Mouse (Mus musculus) embryo, embryonic 11 days (tissue): ENCODE data around the gene Fau.
A peak's percentile ranks its signal among the peaks of the same experiment; 100 is the strongest.

ENCODE experiments used
- DNase-seq: peaks from one replicate; pipeline ENCODE4 v3.0.0-alpha.2; 2015

Fau gene

DNA sequence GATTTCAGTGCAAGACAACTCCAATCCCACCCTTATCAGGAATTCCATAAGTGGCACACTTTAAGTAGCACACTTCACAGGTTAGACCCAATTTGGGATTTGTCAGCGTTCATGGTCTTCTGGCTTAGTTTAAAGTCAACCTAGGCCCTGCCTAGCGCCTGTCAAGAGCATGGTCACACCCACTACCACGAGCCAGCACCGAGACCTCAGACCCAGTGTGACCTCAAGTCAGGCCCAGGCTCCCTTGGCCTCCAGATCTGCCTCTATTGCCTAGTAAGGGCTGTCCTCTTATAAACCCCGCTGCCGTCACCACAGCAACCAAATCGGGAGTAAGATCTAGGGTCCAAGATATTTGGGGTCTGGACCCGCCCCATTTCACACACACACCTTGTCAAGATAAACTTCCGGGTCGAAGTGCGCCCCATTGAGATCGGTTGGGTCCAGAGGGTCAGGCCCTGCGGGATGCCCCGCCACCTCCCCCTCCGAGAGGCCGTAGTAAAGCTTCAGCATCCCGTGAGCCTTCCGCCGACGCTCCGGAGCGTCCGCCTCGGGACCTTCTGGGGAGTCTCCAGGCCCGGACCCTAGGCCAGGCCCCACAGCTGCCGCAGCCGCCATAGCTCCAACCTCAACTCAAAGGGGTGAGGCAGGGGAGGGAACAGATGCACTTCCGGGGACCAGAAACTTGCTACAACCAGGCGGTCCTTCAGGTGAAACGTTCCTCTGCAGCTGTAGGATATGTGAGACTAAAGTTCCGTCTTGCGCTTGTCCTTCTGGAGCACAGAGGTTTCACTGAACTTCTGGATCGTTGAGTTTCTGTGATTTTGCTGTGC lies 19.1 kb downstream of the Fau start, which contains the start of gene Vps51:
TSS of gene Vps51 (minus strand) at position 668 of the 830 bp plus-strand sequence.
- DNase-seq = peak; percentile 92

DNA sequence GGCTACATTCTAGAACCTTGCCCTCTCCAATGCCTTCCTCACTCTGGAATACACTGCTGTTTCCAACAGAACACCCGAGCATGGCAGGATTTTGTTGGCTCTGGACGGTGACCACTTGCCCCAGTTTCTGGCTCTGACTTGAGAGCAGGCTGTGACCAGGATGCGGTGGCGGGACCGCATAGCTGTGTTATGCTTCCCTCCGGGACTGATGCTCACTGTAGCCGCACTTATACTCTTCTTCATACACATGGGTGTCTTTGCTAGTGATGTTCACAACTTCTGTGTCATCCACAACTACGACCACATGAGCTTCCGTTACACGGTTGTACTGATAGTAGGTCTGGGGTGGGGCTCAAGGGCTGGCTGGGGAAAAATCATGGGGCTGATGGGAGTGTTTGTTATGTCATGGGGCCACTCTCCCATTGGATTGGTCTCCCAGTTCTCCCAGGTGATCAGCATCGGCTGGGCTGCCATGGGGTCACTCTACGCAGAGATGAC lies 22.4 kb downstream of the Fau start, which contains the start of gene Tmem262:
TSS of gene Tmem262 (plus strand) at position 51 of the 498 bp plus-strand sequence.
- DNase-seq = no peak

DNA sequence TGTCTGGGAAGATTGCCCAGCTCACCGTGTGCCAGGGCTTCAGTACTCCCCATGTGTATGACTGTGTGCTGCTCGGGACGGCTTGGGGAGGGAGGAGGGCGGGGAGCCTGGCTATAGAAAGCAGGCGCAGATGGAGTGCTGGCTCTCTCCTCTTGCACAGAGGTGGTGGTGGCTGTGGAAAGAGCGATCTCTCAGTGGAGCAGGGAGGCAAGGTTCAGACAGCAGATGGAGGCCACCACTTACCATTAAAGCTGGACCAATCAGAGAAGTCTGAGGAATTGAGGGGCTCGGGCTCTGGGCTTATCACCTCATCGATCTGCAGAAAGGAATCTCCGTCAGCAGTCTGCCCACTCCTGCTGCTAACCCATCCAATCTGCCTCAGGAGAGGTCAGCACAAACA lies 24.5 kb downstream of the Fau start, which contains the start of gene Gm28374:
TSS of gene Gm28374 (minus strand) at position 101 of the 400 bp plus-strand sequence.
- DNase-seq = no peak

DNA sequence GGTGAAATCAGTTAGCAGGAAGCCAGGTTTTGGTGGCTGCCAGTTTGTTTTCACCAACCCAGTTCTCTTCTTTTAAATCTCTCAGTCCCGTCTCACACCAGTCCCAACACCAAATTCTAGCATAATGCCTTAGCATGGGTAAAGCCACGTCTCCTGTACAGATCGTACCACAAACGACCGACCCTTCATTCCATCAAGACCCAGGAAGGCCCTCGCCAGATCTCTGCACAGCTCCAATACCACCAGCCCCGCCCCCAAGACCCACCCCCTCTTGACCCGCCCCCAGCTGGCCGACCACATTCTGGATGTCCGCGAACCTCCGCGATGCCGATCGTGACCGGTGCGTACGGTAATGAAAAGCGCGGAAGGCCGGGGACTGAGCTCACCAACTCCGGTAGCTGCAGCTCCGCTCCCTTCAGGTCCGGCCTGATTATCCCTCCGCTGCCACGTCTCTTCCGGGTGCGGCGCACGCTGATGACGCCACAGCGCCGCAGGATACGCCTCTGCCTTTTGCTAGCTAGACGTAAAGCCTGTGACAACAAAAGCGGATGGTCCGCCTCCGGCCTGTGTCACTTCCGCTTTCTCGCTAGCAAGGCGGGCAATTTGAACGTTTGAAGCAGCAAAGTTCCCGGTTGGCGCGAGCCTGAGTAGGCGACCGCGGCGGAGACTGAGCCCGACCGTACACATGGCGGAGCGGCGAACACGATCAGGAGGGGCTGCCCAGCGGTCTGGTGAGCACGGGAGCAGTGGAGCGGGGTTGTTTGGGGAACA lies 27.0 kb downstream of the Fau start, which contains the start of the genes Zfpl1 and Cdca5:
TSS of gene Zfpl1 (minus strand) at position 479 of the 771 bp plus-strand sequence.
TSS of gene Cdca5 (plus strand) at position 506 of the 771 bp plus-strand sequence.
- DNase-seq = peak; percentile 98

DNA sequence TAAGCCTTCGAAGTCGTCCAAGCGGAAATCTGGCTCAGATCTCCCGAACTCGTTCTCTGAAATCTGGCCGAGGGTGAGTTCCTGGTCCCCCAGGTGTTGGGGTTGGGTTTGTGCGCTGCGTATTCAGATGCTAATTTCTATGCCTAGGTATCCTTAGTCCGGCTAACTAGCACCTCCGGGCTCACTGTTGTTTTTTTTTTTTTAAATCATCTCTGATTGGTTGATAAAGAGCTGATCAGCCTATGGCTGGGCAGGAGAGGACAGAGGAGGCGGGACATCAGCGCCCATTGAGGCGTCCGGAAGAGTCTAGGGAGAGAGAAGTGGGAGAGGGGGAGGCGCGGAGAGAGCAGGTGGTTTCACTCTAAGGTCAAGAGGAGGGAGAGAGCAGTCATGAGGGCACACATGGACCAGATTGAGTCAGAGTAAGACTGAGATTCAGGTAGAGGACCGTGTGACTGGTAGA lies 27.8 kb downstream of the Fau start:
- peak; percentile 87 for DNase-seq

DNA sequence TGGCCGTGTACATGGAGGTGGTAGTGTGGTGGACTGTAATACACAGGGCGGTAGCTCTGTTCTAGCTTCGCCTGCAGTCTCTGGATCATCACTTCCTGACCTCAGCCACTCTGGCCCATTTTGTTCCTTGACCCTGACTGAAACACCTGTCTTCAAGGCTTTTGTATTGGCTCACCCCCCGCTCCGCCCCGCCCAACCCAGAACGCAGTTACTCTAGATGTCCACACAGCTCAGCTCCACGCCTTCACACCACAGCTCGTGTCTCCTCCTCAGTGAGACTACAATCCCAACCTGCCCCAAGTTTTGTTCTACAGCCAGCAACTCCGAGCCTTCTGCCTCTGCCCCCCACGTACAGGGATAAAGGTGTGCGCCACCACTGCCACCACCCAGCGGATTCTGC lies 31.2 kb downstream of the Fau start:
- DNase-seq = no peak

DNA sequence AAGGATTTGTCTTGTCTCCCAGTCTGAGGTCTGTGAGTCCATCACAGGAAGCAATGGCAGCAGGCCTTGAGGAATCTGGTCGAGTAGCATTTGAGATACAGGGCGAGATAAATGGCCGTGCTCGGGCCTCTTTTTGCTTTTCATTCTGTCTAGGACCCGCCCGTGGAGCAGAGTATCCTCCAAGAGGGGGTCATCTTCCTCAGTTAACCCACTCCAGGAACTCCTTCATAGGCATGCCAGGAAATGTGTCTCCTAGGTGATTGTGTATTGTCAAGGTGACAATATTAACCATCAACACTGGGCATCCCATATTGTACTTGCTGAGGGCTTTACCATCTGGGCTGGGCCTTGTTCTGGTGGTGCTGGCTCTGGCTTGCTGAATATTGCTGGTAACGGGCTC lies 36.5 kb downstream of the Fau start, which contains the start of gene AC131692.1:
TSS of gene AC131692.1 (plus strand) at position 301 of the 400 bp plus-strand sequence.
- no peak for DNase-seq

DNA sequence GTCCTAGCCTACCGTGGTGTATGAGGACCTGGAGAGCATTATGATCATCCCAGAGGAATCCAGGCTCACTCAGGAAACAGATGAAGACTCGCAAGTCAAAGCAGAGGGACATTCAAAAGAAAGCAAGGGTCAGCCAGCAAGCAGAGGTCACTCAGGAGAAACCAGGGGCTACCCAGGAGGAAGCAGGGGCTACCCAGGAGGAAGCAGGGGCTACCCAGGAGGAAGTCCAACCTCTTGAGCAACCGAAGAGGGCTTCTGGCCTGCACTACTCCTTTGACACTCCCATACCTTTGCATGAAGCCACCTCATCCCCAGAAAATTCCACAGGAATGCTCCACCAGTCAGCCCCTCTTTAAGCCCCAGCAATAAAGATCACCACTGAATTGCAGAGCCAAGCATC lies 40.2 kb downstream of the Fau start:
- no peak for DNase-seq

DNA sequence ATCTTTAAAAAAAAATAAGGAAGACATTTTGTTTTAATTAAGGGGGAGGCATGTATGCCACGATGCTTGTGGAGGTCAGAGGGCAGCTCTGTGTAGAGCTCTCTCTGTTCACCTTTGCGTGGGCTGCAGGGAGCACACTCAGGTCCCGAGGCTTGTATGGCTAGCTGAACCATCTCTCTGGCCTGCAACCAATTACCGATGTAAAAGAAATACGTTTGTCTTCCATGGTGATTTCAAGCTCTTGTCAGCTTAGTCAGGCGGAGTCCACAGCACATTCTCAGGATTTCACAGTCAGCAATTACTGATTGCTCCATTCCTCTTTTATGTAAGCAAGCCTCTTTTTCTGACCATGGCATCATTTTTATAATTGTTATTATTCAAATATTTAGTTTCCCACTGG lies 43.5 kb downstream of the Fau start:
- peak; percentile 31 for DNase-seq

DNA sequence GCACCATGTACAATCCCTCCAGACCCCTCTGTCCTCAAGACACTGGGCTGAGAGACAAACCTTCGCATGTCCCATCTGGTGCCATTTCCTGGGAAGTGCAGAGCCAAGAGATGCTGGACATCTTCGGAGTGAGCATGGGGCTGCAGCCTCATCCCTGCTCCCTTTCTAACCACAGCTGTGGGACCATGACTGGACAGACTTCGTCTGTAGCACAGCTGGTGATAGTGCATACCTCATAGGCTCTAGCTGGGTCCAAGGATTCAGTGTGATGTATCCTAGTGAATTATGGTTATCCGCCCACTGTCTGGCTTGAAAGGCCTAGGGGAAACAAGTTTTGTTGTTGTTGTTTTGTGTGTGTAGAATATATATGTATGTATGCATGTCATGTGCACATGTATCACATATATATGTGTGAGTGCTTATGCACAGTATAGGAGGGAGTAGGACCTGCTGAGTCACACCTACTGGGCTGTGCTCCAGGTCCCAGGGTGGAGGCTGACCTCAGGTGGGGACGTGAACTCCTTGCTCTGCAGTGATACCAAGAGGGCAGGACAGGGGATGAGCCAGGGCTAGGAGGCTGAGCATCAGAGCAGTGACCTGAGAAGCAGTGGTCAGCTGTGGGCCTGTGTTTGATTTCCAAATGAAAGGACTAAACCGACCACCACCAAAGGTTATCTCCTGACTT lies 44.7 kb downstream of the Fau start:
- no peak for DNase-seq

DNA sequence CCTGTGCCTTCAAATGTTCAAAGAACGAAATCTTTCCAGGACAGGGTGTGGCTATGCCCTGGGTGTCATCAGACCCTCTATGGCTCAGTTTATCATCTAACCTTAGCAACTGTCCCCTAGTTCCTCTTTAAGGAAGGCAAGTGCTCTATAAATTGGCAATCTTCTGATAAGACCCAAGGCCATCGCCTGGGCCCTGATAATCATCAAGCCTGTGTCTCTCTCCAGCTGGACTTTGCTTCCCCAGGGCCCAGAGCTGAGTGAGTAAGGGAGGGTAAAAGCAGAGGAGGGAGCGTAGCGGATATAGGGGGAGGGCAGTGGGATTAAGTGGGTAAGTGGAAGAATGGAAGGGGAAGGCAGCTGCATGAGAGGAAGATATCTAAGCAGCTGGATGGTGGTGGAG lies 46.8 kb downstream of the Fau start:
- DNase-seq = no peak

DNA sequence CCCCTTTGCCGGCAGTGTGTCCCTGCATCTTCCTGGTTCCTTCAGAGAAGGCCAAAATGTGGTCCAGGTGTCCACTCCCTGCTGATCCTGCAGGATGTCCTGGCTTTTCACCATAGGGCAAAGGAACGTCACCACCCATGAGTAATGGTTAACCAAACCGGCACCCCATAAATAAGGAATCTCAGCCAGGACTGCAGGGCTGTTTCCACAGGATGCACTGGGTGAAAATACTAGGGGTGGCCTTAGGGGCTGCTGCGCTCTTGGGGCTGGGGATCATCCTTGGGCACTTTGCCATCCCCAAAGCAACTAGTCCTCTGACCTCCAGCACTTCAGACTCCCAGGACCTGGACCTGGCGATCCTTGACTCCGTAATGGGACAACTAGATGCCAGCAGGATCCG lies 47.9 kb downstream of the Fau start, which contains the start of gene Naaladl1:
TSS of gene Naaladl1 (plus strand) at position 197 of the 400 bp plus-strand sequence.
- DNase-seq = no peak
